Mouse (Mus musculus) R1 (cell line): Measurements from ENCODE around the gene Ttll11.

Experiments used
- DNase-seq: peaks from one replicate; pipeline ENCODE4 v3.0.0-alpha.2; 2018; ENCODE audit warnings: low read depth, low spot score

Gene Ttll11

GRCm38 (mm10) chr2:35728633-35729032 is 251.1 kb downstream of the Ttll11 start:
- no peak for DNase-seq

- DNase-seq, result no peak
These were observed 256.0 kb downstream of the Ttll11 start for GRCm38 (mm10) chr2:35723691-35724090.

- DNase-seq, result no peak
These were observed 256.4 kb downstream of the Ttll11 start for GRCm38 (mm10) chr2:35723267-35723666.

- DNase-seq, result peak; percentile 35
These were observed 256.9 kb downstream of the Ttll11 start for GRCm38 (mm10) chr2:35722821-35723220.

- no peak for DNase-seq
These were observed 258.8 kb downstream of the Ttll11 start for GRCm38 (mm10) chr2:35720956-35721355.

- DNase-seq, result no peak
These were observed 259.2 kb downstream of the Ttll11 start for GRCm38 (mm10) chr2:35720550-35720949.

GRCm38 (mm10) chr2:35720104-35720503 is 259.6 kb downstream of the Ttll11 start:
- DNase-seq, result no peak

- no peak for DNase-seq
These were observed 260.3 kb downstream of the Ttll11 start for GRCm38 (mm10) chr2:35719230-35720005.

- DNase-seq, result no peak
These were observed 261.1 kb downstream of the Ttll11 start for GRCm38 (mm10) chr2:35718662-35719061.

GRCm38 (mm10) chr2:35718003-35718500 is 261.7 kb downstream of the Ttll11 start:
- DNase-seq, result no peak

- DNase-seq, result no peak
These were observed 263.5 kb downstream of the Ttll11 start for GRCm38 (mm10) chr2:35716175-35716574.

GRCm38 (mm10) chr2:35715485-35715884 is 264.2 kb downstream of the Ttll11 start:
- DNase-seq, result no peak

- peak; percentile 33 for DNase-seq
These were observed 265.0 kb downstream of the Ttll11 start for GRCm38 (mm10) chr2:35714742-35715167.

- no peak for DNase-seq
These were observed 266.3 kb downstream of the Ttll11 start for GRCm38 (mm10) chr2:35713460-35713859.

GRCm38 (mm10) chr2:35712611-35713010 is 267.1 kb downstream of the Ttll11 start:
- no peak for DNase-seq

GRCm38 (mm10) chr2:35703241-35703640 is 276.5 kb downstream of the Ttll11 start:
- no peak for DNase-seq

GRCm38 (mm10) chr2:35702608-35703007 is 277.1 kb downstream of the Ttll11 start:
- DNase-seq, result no peak

GRCm38 (mm10) chr2:35702001-35702400 is 277.7 kb downstream of the Ttll11 start:
- no peak for DNase-seq
